Mouse (Mus musculus) hindbrain, embryonic 12.5 days (tissue): Measurements from ENCODE around the gene Depdc7. TPM values are rescaled to one million over a fixed set of nuclear protein-coding genes. Genes with fewer than 3 reads are reported as not detected.

Experiments
- ATAC-seq: fragments of 200-750 bp; cut with Nextera tagmentation; 2 replicates; pipeline ENCODE4 v1.8.0; 2017; ENCODE audit warnings: moderate TSS enrichment; ENCODE audit not compliant: low FRiP score
- H3K27ac ChIP-seq: fragments of 300-500 bp; sonication (generic); 2 replicates; pipeline ENCODE4 v1.5.1; 2016; ENCODE audit warnings: mild to moderate bottlenecking
- H3K27me3 ChIP-seq: fragments of 300-500 bp; sonication (generic); 2 replicates; pipeline ENCODE4 v1.6.1; 2016; ENCODE audit warnings: mild to moderate bottlenecking
- H3K36me3 ChIP-seq: fragments of 300-500 bp; sonication (generic); 2 replicates; pipeline ENCODE4 v1.6.1; 2016; ENCODE audit warnings: mild to moderate bottlenecking
- H3K4me1 ChIP-seq: fragments of 300-500 bp; sonication (generic); 2 replicates; pipeline ENCODE4 v1.6.1; 2016
- H3K4me2 ChIP-seq: fragments of 300-500 bp; sonication (generic); replicated peaks from 2 replicates; pipeline ENCODE4 v1.6.1; 2016; ENCODE audit warnings: mild to moderate bottlenecking
- H3K4me3 ChIP-seq: fragments of 300-500 bp; sonication (generic); 2 replicates; pipeline ENCODE4 v1.5.1; 2016; ENCODE audit warnings: mild to moderate bottlenecking
- H3K9ac ChIP-seq: fragments of 300-500 bp; sonication (generic); 2 replicates; pipeline ENCODE4 v1.6.1; 2016; ENCODE audit warnings: mild to moderate bottlenecking, moderate library complexity
- H3K9me3 ChIP-seq: fragments of 300-500 bp; sonication (generic); replicated peaks from 2 replicates; pipeline ENCODE4 v1.6.1; 2016; ENCODE audit warnings: mild to moderate bottlenecking
- WGBS: fragments of 180-500 bp; shearing (Covaris S2); methylation state at CpG from one replicate; pipeline ENCODE4 v1.1.7; 2016; 5-methylcytosine and 5-hydroxymethylcytosine counted together
- polyA plus RNA-seq: library from polyadenylated mRNA; unstranded; fragments of >200 nt; fragmentation: Nextera tagmentation; extraction: Ambion mirVana; gene quantifications from 2 replicates; pipeline ENCODE4 v1.2.1, GENCODE M21; 2016

Depdc7 gene
- polyA plus RNA-seq, 1 experiment from 2014 or later, result 2.6 TPM

GRCm38 (mm10) chr2:104711585-104712485 lies 30.8 kb downstream of the Depdc7 start, which contains the start of gene Tcp11l1:
Tcp11l1 (minus strand) TSS chr2:104712169.
- H3K4me2 ChIP-seq, result peak within 1 kb of the TSS; percentile 63
- H3K4me1 ChIP-seq, result peaks cover 19% of the 10 kb centered on the region
- no peaks in the 10 kb centered on the region for H3K9me3 ChIP-seq
- peak; percentile 95 for ATAC-seq
- peak within 1 kb of the TSS; percentile 91 for H3K27ac ChIP-seq
- peak within 1 kb of the TSS; percentile 74 for H3K4me3 ChIP-seq
- WGBS, result under 1% methylated on average over 71 of the region's 99 CpGs
- H3K9ac ChIP-seq, result peak within 1 kb of the TSS; percentile 83
- no peaks in the 10 kb centered on the region for H3K36me3 ChIP-seq
- peaks cover 6% of the 10 kb centered on the region; the same call in 1 of the 2 replicates for H3K27me3 ChIP-seq

DNA sequence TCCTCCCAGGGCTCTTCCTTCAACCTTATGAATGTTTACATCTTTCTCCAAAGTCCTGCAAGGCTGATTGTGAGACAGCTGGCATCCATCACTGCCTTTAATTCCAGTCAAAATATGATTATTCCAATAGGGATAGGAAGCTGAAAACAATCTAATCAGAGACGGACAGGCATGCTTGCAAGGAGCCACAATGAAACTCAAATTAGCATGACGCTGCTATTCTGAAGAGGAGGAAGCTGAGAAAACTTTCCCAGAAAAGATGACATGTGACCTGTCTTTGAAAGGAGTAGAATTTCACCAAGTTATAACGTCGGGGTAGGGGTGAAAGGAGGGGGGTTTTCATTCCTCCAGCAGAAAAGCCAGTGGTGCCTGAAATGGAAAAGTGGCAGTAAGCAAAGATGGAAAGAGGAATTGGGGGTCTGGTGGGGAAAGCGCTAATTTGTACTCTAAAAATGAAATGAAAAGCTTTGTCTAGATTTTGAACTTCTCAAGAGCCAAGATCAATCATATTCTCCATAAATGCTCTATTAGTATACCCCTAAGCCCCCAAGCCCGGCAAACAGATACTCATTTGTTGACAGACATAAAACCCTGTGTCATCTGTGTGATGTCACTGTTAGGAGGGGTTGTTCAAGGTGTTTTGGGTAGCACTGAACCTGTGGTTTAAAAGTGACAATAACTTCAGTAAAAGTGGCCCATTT lies 31.9 kb downstream of the Depdc7 start:
- Histone ChIP-seq H3K4me3 (peak overlapping the region; percentile 74), H3K9me3 (no peaks in the 10 kb centered on the region), H3K27me3 (peaks cover 6% of the 10 kb centered on the region; the same call in 1 of the 2 replicates), H3K27ac (peak overlapping the region; percentile 91), H3K4me2 (peak overlapping the region; percentile 63), H3K9ac (peak overlapping the region; percentile 83), H3K36me3 (no peaks in the 10 kb centered on the region), H3K4me1 (peaks cover 19% of the 10 kb centered on the region)
- WGBS, result 19% methylated on average over 6 of the region's 6 CpGs
- ATAC-seq, result 0 out of 2 replicates have a peak, but pooled peaks have one; percentile 8

DNA sequence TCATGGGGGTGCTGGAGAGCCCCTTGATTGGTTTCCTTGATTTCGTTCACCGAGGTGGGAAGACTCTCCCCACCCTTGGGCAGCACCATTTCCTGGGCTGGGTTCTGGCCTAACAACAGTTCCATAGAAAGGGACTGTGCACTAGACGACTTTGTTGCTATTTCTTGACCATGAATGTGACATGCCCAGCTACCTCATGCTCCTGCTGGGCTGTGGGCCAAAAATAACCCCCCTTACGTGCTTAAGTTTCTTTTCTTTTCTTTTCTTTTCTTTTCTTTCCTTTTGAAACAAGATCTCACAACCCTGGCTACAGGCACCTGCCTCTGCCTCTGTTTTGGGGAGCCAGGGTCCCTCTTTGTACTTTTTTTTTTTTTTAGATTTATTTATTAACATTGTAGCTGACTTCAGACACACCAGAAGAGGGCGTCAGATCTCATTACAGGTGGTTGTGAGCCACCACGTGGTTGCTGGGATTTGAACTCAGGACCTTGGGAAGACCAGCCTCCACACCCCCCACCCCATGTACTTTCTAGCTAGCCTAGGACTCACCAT lies 32.8 kb downstream of the Depdc7 start:
- Histone ChIP-seq H3K9me3 (no peaks in the 10 kb centered on the region), H3K4me1 (peaks cover 19% of the 10 kb centered on the region), H3K9ac (no peak overlapping the region), H3K4me2 (no peak overlapping the region), H3K36me3 (peaks cover 7% of the 10 kb centered on the region; the same call in 1 of the 2 replicates), H3K27ac (no peak overlapping the region), H3K27me3 (peaks cover 6% of the 10 kb centered on the region; the same call in 1 of the 2 replicates), H3K4me3 (no peak overlapping the region)
- WGBS, result 68% methylated on average over 6 of the region's 6 CpGs
- no peak for ATAC-seq

DNA sequence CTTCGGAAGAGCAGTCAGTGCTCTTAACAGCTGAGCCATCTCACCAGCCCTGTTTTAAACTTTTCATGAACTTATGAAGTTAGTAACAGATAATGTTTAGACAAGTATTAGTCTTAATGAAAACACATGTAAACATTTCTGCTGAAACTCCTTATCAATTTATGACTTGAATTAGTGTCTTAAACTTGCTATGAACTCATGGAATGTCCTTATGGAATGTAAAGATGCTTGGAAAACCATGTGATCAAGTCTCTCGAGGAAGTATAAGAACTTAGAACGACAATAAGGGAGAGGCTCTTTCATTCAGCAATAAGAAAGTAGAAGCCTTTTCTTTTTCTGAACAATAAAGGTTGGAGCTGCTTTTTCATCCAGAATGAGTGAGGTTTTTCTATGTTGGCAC lies 38.3 kb downstream of the Depdc7 start:
- Histone ChIP-seq H3K27me3 (no peaks in the 10 kb centered on the region), H3K4me1 (no peaks in the 10 kb centered on the region), H3K9me3 (no peaks in the 10 kb centered on the region), H3K9ac (no peak overlapping the region), H3K36me3 (peaks cover 16% of the 10 kb centered on the region), H3K27ac (no peak overlapping the region), H3K4me3 (no peak overlapping the region), H3K4me2 (no peak overlapping the region)
- no peak for ATAC-seq
- WGBS, result 85% methylated on average over 3 of the region's 3 CpGs

DNA sequence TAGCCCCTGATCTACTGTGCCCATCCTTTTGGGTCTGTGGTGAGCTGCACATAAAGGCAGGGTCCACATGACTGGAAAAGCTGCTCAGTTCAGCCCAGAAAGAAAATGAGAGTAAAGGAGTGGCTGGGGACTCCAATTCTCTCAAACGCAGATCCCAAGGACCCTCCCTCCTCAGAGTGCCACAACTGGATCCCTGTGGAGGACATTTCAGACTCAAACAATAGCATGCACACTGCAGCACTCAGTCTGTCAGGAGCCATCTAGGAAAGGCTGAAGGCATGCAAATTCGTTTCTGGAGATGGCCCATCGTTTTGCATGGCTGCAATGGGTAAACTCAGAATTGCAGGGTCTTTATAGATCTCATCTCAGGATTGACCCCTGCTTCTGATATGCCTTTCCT lies 39.5 kb downstream of the Depdc7 start:
- H3K9ac ChIP-seq, result no peak overlapping the region
- H3K27me3 ChIP-seq, result no peaks in the 10 kb centered on the region
- no peak overlapping the region for H3K4me3 ChIP-seq
- H3K27ac ChIP-seq, result no peak overlapping the region
- peaks cover 16% of the 10 kb centered on the region for H3K36me3 ChIP-seq
- WGBS, result 80% methylated on average over 3 of the region's 3 CpGs
- ATAC-seq, result no peak
- no peaks in the 10 kb centered on the region for H3K9me3 ChIP-seq
- H3K4me1 ChIP-seq, result no peaks in the 10 kb centered on the region
- H3K4me2 ChIP-seq, result no peak overlapping the region

- WGBS, result 89% methylated on average over 11 of the region's 11 CpGs
- Histone ChIP-seq H3K4me3 (no peak overlapping the region), H3K4me1 (no peaks in the 10 kb centered on the region), H3K27ac (no peak overlapping the region), H3K4me2 (no peak overlapping the region), H3K9me3 (no peaks in the 10 kb centered on the region), H3K27me3 (no peaks in the 10 kb centered on the region), H3K9ac (no peak overlapping the region), H3K36me3 (peaks cover 14% of the 10 kb centered on the region)
- ATAC-seq, result no peak
These were observed 43.0 kb downstream of the Depdc7 start for GRCm38 (mm10) chr2:104699659-104700058.

DNA sequence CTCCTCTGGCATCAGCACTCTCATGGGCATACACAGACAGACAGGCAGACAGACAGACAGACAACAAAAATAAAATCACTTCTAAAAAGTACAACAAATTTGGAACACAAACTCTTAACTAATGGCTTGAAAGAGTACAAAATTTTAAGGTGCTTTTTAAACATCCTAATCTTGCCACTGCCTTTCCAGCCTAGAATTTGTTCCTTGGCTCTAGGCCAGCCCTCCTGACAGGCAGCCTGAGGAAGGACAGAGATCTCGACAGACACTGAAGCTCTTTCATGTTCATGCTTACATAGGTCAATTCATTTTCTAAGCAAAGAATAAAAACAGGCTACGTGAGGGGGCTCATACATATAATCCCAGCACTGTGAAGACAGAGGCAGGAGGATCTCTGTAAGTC lies 50.1 kb downstream of the Depdc7 start:
- no peak for ATAC-seq
- Histone ChIP-seq H3K4me2 (no peak overlapping the region), H3K36me3 (peaks cover 6% of the 10 kb centered on the region; the same call in 1 of the 2 replicates), H3K4me3 (no peak overlapping the region), H3K4me1 (no peaks in the 10 kb centered on the region), H3K27me3 (no peaks in the 10 kb centered on the region), H3K27ac (no peak overlapping the region), H3K9me3 (no peaks in the 10 kb centered on the region), H3K9ac (no peak overlapping the region)
- WGBS, result 76% methylated on average over 2 of the region's 2 CpGs

- H3K36me3 ChIP-seq, result 0 out of 2 replicates have a peak, but pooled peaks cover 2% of the 10 kb centered on the region
- WGBS, result 79% methylated on average over 4 of the region's 4 CpGs
- no peaks in the 10 kb centered on the region for H3K27me3 ChIP-seq
- no peak overlapping the region for H3K4me3 ChIP-seq
- H3K4me1 ChIP-seq, result no peaks in the 10 kb centered on the region
- no peak overlapping the region for H3K9ac ChIP-seq
- H3K27ac ChIP-seq, result no peak overlapping the region
- no peak for ATAC-seq
- H3K9me3 ChIP-seq, result no peaks in the 10 kb centered on the region
- no peak overlapping the region for H3K4me2 ChIP-seq
These were observed 52.0 kb downstream of the Depdc7 start for GRCm38 (mm10) chr2:104690720-104691119.

GRCm38 (mm10) chr2:104688724-104689123 lies 54.0 kb downstream of the Depdc7 start:
- Histone ChIP-seq H3K36me3 (peaks cover 10% of the 10 kb centered on the region), H3K27ac (no peak overlapping the region), H3K27me3 (no peaks in the 10 kb centered on the region), H3K4me2 (no peak overlapping the region), H3K4me1 (no peaks in the 10 kb centered on the region), H3K9ac (no peak overlapping the region), H3K4me3 (no peak overlapping the region), H3K9me3 (no peaks in the 10 kb centered on the region)
- WGBS, result 75% methylated on average over 8 of the region's 8 CpGs
- no peak for ATAC-seq

DNA sequence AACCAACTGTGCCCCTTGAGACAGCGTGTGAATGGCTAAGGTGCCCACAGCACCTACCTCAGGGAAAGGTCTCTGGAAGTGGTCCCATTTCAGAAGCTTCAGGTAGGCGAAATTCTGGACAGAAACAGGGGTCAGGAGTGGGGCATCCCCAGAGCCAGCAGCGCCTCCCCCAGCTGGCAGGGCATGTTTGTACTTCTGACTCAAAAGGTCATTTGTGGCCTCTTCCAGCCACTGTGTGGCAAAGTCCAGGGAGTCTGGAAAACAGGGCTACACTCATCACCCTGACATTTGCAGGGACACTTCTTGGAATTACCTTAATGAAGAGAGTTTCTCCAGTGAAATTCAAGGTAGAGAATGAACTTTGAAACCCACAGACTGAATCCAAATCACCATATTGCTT lies 54.4 kb downstream of the Depdc7 start:
- Histone ChIP-seq H3K4me2 (no peak overlapping the region), H3K4me3 (no peak overlapping the region), H3K27me3 (no peaks in the 10 kb centered on the region), H3K27ac (no peak overlapping the region), H3K4me1 (no peaks in the 10 kb centered on the region), H3K36me3 (peaks cover 14% of the 10 kb centered on the region), H3K9me3 (no peaks in the 10 kb centered on the region), H3K9ac (no peak overlapping the region)
- 78% methylated on average over 3 of the region's 3 CpGs for whole genome bisulfite sequencing
- no peak for ATAC-seq

DNA sequence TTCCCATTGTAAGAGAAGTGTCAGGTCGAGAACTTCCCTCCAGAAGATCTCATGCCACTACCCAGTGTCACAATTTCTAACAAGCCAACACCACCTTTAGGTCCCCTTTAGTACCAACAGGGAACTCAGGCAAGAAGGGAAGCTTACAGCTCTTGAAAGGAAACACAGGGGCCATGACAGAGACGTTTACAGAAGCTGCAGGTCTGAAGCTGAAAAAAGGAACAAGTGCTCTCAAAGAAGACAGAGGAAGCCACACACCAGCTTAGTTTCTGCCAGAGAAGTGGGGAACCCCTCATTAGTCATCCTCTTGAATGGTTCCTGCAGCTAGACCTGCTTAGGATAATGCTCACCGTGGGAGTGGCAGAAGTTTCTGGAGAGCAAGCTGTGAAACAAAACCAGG lies 55.4 kb downstream of the Depdc7 start:
- Histone ChIP-seq H3K36me3 (peaks cover 25% of the 10 kb centered on the region), H3K27me3 (no peaks in the 10 kb centered on the region), H3K9ac (no peak overlapping the region), H3K4me2 (no peak overlapping the region), H3K9me3 (no peaks in the 10 kb centered on the region), H3K4me1 (no peaks in the 10 kb centered on the region), H3K27ac (no peak overlapping the region), H3K4me3 (no peak overlapping the region)
- ATAC-seq, result no peak
- WGBS, result 66% methylated on average over 3 of the region's 3 CpGs

- Histone ChIP-seq H3K4me2 (no peak overlapping the region), H3K27me3 (no peaks in the 10 kb centered on the region), H3K27ac (no peak overlapping the region), H3K9me3 (no peaks in the 10 kb centered on the region), H3K4me1 (no peaks in the 10 kb centered on the region), H3K9ac (no peak overlapping the region), H3K4me3 (no peak overlapping the region), H3K36me3 (peaks cover 43% of the 10 kb centered on the region)
- ATAC-seq, result peak; percentile 82
- 7% methylated on average over 13 of the region's 13 CpGs for WGBS
These were observed 57.3 kb downstream of the Depdc7 start for GRCm38 (mm10) chr2:104685418-104685817.
